Mouse (Mus musculus): ENCODE data around the gene Sema3a. TPM values are rescaled to one million over a fixed set of nuclear protein-coding genes. Genes with fewer than 3 reads are reported as not detected.
A peak's percentile ranks its signal among the peaks of the same experiment; 100 is the strongest.

Gene Sema3a
- polyA plus RNA-seq, 1 experiment = 9.0 TPM

- no peaks in the 10 kb centered on the region for H3K4me1 ChIP-seq (ENCODE audit: control insufficient read depth, insufficient read depth, low read length)
- TF ChIP-seq CTCF (IDR thresholded peaks at IDR 0.05; ENCODE audit: extremely low read depth, insufficient read depth, low read length) (no peak), POLR2A (IDR thresholded peaks at IDR 0.05; ENCODE audit: extremely low read depth, insufficient read depth, low read length) (no peak)
- no peak overlapping the region for H3K4me3 ChIP-seq (ENCODE audit: insufficient read depth, low read length)
- no peak overlapping the region for H3K27ac ChIP-seq (ENCODE audit: insufficient read depth, low read length)
Measured at GRCm38 (mm10) chr5:13354913-13355312, 229.7 kb downstream of the Sema3a start.

GRCm38 (mm10) chr5:13358770-13359169, 233.6 kb downstream of the Sema3a start:
- TF ChIP-seq CTCF (IDR thresholded peaks at IDR 0.05; ENCODE audit: extremely low read depth, insufficient read depth, low read length) (no peak), POLR2A (IDR thresholded peaks at IDR 0.05; ENCODE audit: extremely low read depth, insufficient read depth, low read length) (no peak)
- H3K4me1 ChIP-seq (ENCODE audit: control insufficient read depth, insufficient read depth, low read length) = no peaks in the 10 kb centered on the region
- no peak overlapping the region for H3K27ac ChIP-seq (ENCODE audit: insufficient read depth, low read length)
- H3K4me3 ChIP-seq (ENCODE audit: insufficient read depth, low read length) = no peak overlapping the region

- Histone ChIP-seq H3K4me3 (ENCODE audit: insufficient read depth, low read length) (no peak overlapping the region), H3K27ac (ENCODE audit: insufficient read depth, low read length) (no peak overlapping the region), H3K4me1 (ENCODE audit: control insufficient read depth, insufficient read depth, low read length) (no peaks in the 10 kb centered on the region)
- TF ChIP-seq CTCF (IDR thresholded peaks at IDR 0.05; ENCODE audit: extremely low read depth, insufficient read depth, low read length) (no peak), POLR2A (IDR thresholded peaks at IDR 0.05; ENCODE audit: extremely low read depth, insufficient read depth, low read length) (no peak)
Measured at GRCm38 (mm10) chr5:13360711-13361110, 235.5 kb downstream of the Sema3a start.

- Histone ChIP-seq H3K4me1 (ENCODE audit: control insufficient read depth, insufficient read depth, low read length) (no peaks in the 10 kb centered on the region), H3K4me3 (ENCODE audit: insufficient read depth, low read length) (no peak overlapping the region), H3K27ac (ENCODE audit: insufficient read depth, low read length) (no peak overlapping the region)
- TF ChIP-seq POLR2A (IDR thresholded peaks at IDR 0.05; ENCODE audit: extremely low read depth, insufficient read depth, low read length) (no peak), CTCF (IDR thresholded peaks at IDR 0.05; ENCODE audit: extremely low read depth, insufficient read depth, low read length) (no peak)
Measured at GRCm38 (mm10) chr5:13365108-13365507, 239.9 kb downstream of the Sema3a start.

GRCm38 (mm10) chr5:13379223-13379622, 254.0 kb downstream of the Sema3a start:
- H3K4me3 ChIP-seq (ENCODE audit: insufficient read depth, low read length) = no peak overlapping the region
- no peak for TF ChIP-seq POLR2A (IDR thresholded peaks at IDR 0.05; ENCODE audit: extremely low read depth, insufficient read depth, low read length)
- TF ChIP-seq CTCF (IDR thresholded peaks at IDR 0.05; ENCODE audit: extremely low read depth, insufficient read depth, low read length) = no peak
- H3K27ac ChIP-seq (ENCODE audit: insufficient read depth, low read length) = no peak overlapping the region
- H3K4me1 ChIP-seq (ENCODE audit: control insufficient read depth, insufficient read depth, low read length) = peaks cover 2% of the 10 kb centered on the region; the same call in 1 of the 2 replicates

GRCm38 (mm10) chr5:13384047-13384446, 258.8 kb downstream of the Sema3a start:
- no peak overlapping the region for H3K4me3 ChIP-seq (ENCODE audit: insufficient read depth, low read length)
- peak overlapping the region; percentile 79 for H3K27ac ChIP-seq (ENCODE audit: insufficient read depth, low read length)
- no peak for TF ChIP-seq CTCF (IDR thresholded peaks at IDR 0.05; ENCODE audit: extremely low read depth, insufficient read depth, low read length)
- no peak for TF ChIP-seq POLR2A (IDR thresholded peaks at IDR 0.05; ENCODE audit: extremely low read depth, insufficient read depth, low read length)
- H3K4me1 ChIP-seq (ENCODE audit: control insufficient read depth, insufficient read depth, low read length) = peaks cover 2% of the 10 kb centered on the region; the same call in 1 of the 2 replicates

- Histone ChIP-seq H3K4me3 (ENCODE audit: insufficient read depth, low read length) (no peak overlapping the region), H3K4me1 (ENCODE audit: control insufficient read depth, insufficient read depth, low read length) (peaks cover 2% of the 10 kb centered on the region; the same call in 1 of the 2 replicates), H3K27ac (ENCODE audit: insufficient read depth, low read length) (peak overlapping the region; percentile 79)
- TF ChIP-seq CTCF (IDR thresholded peaks at IDR 0.05; ENCODE audit: extremely low read depth, insufficient read depth, low read length) (no peak), POLR2A (IDR thresholded peaks at IDR 0.05; ENCODE audit: extremely low read depth, insufficient read depth, low read length) (no peak)
Measured at GRCm38 (mm10) chr5:13384714-13385113, 259.5 kb downstream of the Sema3a start.

GRCm38 (mm10) chr5:13386603-13387002, 261.4 kb downstream of the Sema3a start:
- no peak for TF ChIP-seq CTCF (IDR thresholded peaks at IDR 0.05; ENCODE audit: extremely low read depth, insufficient read depth, low read length)
- no peak for TF ChIP-seq POLR2A (IDR thresholded peaks at IDR 0.05; ENCODE audit: extremely low read depth, insufficient read depth, low read length)
- Histone ChIP-seq H3K27ac (ENCODE audit: insufficient read depth, low read length) (no peak overlapping the region), H3K4me1 (ENCODE audit: control insufficient read depth, insufficient read depth, low read length) (peaks cover 2% of the 10 kb centered on the region; the same call in 1 of the 2 replicates), H3K4me3 (ENCODE audit: insufficient read depth, low read length) (no peak overlapping the region)

- Histone ChIP-seq H3K4me1 (ENCODE audit: control insufficient read depth, insufficient read depth, low read length) (peaks cover 2% of the 10 kb centered on the region; the same call in 1 of the 2 replicates), H3K27ac (ENCODE audit: insufficient read depth, low read length) (no peak overlapping the region)
Measured at GRCm38 (mm10) chr5:13387679-13388078, 262.5 kb downstream of the Sema3a start.

GRCm38 (mm10) chr5:13389995-13390394, 264.8 kb downstream of the Sema3a start:
- Histone ChIP-seq H3K4me1 (ENCODE audit: control insufficient read depth, insufficient read depth, low read length) (no peaks in the 10 kb centered on the region), H3K27ac (ENCODE audit: insufficient read depth, low read length) (no peak overlapping the region), H3K4me3 (ENCODE audit: insufficient read depth, low read length) (no peak overlapping the region)
- TF ChIP-seq POLR2A (IDR thresholded peaks at IDR 0.05; ENCODE audit: extremely low read depth, insufficient read depth, low read length) = no peak
- no peak for TF ChIP-seq CTCF (IDR thresholded peaks at IDR 0.05; ENCODE audit: extremely low read depth, insufficient read depth, low read length)

More at GRCm38 (mm10) chr5:13387679-13388078, 262.5 kb downstream of the Sema3a start:
- no peak overlapping the region for H3K4me3 ChIP-seq (ENCODE audit: insufficient read depth, low read length)
- TF ChIP-seq CTCF (IDR thresholded peaks at IDR 0.05; ENCODE audit: extremely low read depth, insufficient read depth, low read length) (no peak), POLR2A (IDR thresholded peaks at IDR 0.05; ENCODE audit: extremely low read depth, insufficient read depth, low read length) (no peak)
